Mouse (Mus musculus): ENCODE results near the gene Cep95. TPM values are rescaled to one million over a fixed set of nuclear protein-coding genes. Genes with fewer than 3 reads are reported as not detected.

Cep95 gene
- polyA plus RNA-seq, 1 experiment = 2.9 TPM

GRCm38 (mm10) chr11:106782841-106783764, 5.9 kb upstream of the Cep95 start:
- H3K4me3 ChIP-seq (replicated peaks; ENCODE audit: extremely low read depth, low read depth, low read length) = no peak overlapping the region
- TF ChIP-seq CTCF (IDR thresholded peaks at IDR 0.05; ENCODE audit: insufficient read depth, low read length) (no peak), POLR2A (IDR thresholded peaks at IDR 0.05; ENCODE audit: borderline replicate concordance, extremely low read depth, low read depth, low read length) (no peak)
- 58% methylated on average over 9 of the region's 9 CpGs for WGBS
- H3K4me1 ChIP-seq (ENCODE audit: control insufficient read depth, insufficient read depth, low read length) = peaks cover 16% of the 10 kb centered on the region
- no peak for DNase-seq

GRCm38 (mm10) chr11:106784476-106784875, 4.6 kb upstream of the Cep95 start:
- no peak for DNase-seq
- Histone ChIP-seq H3K4me1 (ENCODE audit: control insufficient read depth, insufficient read depth, low read length) (peaks cover 12% of the 10 kb centered on the region), H3K4me3 (replicated peaks; ENCODE audit: extremely low read depth, low read depth, low read length) (no peak overlapping the region)
- WGBS = 67% methylated on average over 2 of the region's 2 CpGs
- no peak for TF ChIP-seq CTCF (IDR thresholded peaks at IDR 0.05; ENCODE audit: insufficient read depth, low read length)
- no peak for TF ChIP-seq POLR2A (IDR thresholded peaks at IDR 0.05; ENCODE audit: borderline replicate concordance, extremely low read depth, low read depth, low read length)

GRCm38 (mm10) chr11:106785043-106785442, 4.0 kb upstream of the Cep95 start:
- Histone ChIP-seq H3K4me3 (replicated peaks; ENCODE audit: extremely low read depth, low read depth, low read length) (no peak overlapping the region), H3K4me1 (ENCODE audit: control insufficient read depth, insufficient read depth, low read length) (peaks cover 10% of the 10 kb centered on the region)
- no peak for DNase-seq
- WGBS = 37% methylated on average over 1 of the region's 1 CpGs
- TF ChIP-seq CTCF (IDR thresholded peaks at IDR 0.05; ENCODE audit: insufficient read depth, low read length) (no peak), POLR2A (IDR thresholded peaks at IDR 0.05; ENCODE audit: borderline replicate concordance, extremely low read depth, low read depth, low read length) (no peak)

- TF ChIP-seq POLR2A (IDR thresholded peaks at IDR 0.05; ENCODE audit: borderline replicate concordance, extremely low read depth, low read depth, low read length) = peak; percentile 69; the same call in 1 of the 2 replicates
- no peak for TF ChIP-seq CTCF (IDR thresholded peaks at IDR 0.05; ENCODE audit: insufficient read depth, low read length)
- Histone ChIP-seq H3K4me1 (ENCODE audit: control insufficient read depth, insufficient read depth, low read length) (peaks cover 5% of the 10 kb centered on the region), H3K4me3 (replicated peaks; ENCODE audit: extremely low read depth, low read depth, low read length) (peak overlapping the region; percentile 93)
- WGBS = under 1% methylated on average over 65 of the region's 65 CpGs
- peak; percentile 89 for DNase-seq
Observed at GRCm38 (mm10) chr11:106787131-106788025, 1.7 kb upstream of the Cep95 start.

GRCm38 (mm10) chr11:106788026-106788774, 852 bp upstream of the Cep95 start:
- peaks cover 5% of the 10 kb centered on the region for H3K4me1 ChIP-seq (ENCODE audit: control insufficient read depth, insufficient read depth, low read length)
- peak; percentile 98 for TF ChIP-seq POLR2A (IDR thresholded peaks at IDR 0.05; ENCODE audit: borderline replicate concordance, extremely low read depth, low read depth, low read length)
- no peak for TF ChIP-seq CTCF (IDR thresholded peaks at IDR 0.05; ENCODE audit: insufficient read depth, low read length)
- H3K4me3 ChIP-seq (replicated peaks; ENCODE audit: extremely low read depth, low read depth, low read length) = peak overlapping the region; percentile 93
- under 1% methylated on average over 77 of the region's 79 CpGs for WGBS
- peak; percentile 99 for DNase-seq

- no peak for DNase-seq
- Histone ChIP-seq H3K4me1 (ENCODE audit: control insufficient read depth, insufficient read depth, low read length) (peaks cover 2% of the 10 kb centered on the region), H3K4me3 (replicated peaks; ENCODE audit: extremely low read depth, low read depth, low read length) (peak overlapping the region; percentile 91)
- WGBS = 1% methylated on average over 6 of the region's 6 CpGs
- TF ChIP-seq POLR2A (IDR thresholded peaks at IDR 0.05; ENCODE audit: borderline replicate concordance, extremely low read depth, low read depth, low read length) (no peak), CTCF (IDR thresholded peaks at IDR 0.05; ENCODE audit: insufficient read depth, low read length) (no peak)
Observed at GRCm38 (mm10) chr11:106789649-106790048, 597 bp downstream of the Cep95 start.

- H3K4me1 ChIP-seq (ENCODE audit: control insufficient read depth, insufficient read depth, low read length) = peaks cover 2% of the 10 kb centered on the region
- no peak for DNase-seq
- no peak for TF ChIP-seq POLR2A (IDR thresholded peaks at IDR 0.05; ENCODE audit: borderline replicate concordance, extremely low read depth, low read depth, low read length)
- TF ChIP-seq CTCF (IDR thresholded peaks at IDR 0.05; ENCODE audit: insufficient read depth, low read length) = no peak
- WGBS = 81% methylated on average over 4 of the region's 4 CpGs
- no peak overlapping the region for H3K4me3 ChIP-seq (replicated peaks; ENCODE audit: extremely low read depth, low read depth, low read length)
Observed at GRCm38 (mm10) chr11:106793846-106794245, 4.8 kb downstream of the Cep95 start.

GRCm38 (mm10) chr11:106795679-106796078, 6.6 kb downstream of the Cep95 start:
- WGBS = 31% methylated on average over 9 of the region's 9 CpGs
- Histone ChIP-seq H3K4me1 (ENCODE audit: control insufficient read depth, insufficient read depth, low read length) (peaks cover 2% of the 10 kb centered on the region), H3K4me3 (replicated peaks; ENCODE audit: extremely low read depth, low read depth, low read length) (no peak overlapping the region)
- TF ChIP-seq POLR2A (IDR thresholded peaks at IDR 0.05; ENCODE audit: borderline replicate concordance, extremely low read depth, low read depth, low read length) = no peak
- TF ChIP-seq CTCF (IDR thresholded peaks at IDR 0.05; ENCODE audit: insufficient read depth, low read length) = no peak
- no peak for DNase-seq

Measured in lung, adult 2 months (tissue).